Mouse (Mus musculus) neural tube, embryonic 14.5 days (tissue): ENCODE results near the gene Usp13. TPM values are rescaled to one million over a fixed set of nuclear protein-coding genes. Genes with fewer than 3 reads are reported as not detected.

Experiments used
- ATAC-seq: fragments of 200-750 bp; cut with Nextera tagmentation; 2 replicates; pipeline ENCODE4 v1.8.0; 2017; ENCODE audit warnings: low read depth, mild to moderate bottlenecking, moderate TSS enrichment, moderate library complexity
- H3K27ac ChIP-seq: fragments of 300-500 bp; sonication (generic); 2 replicates; pipeline ENCODE4 v1.5.1; 2014; ENCODE audit warnings: low read depth, mild to moderate bottlenecking, control low read depth, low read length, moderate library complexity, mixed read lengths
- H3K27me3 ChIP-seq: fragments of 300-500 bp; sonication (generic); 2 replicates; pipeline ENCODE4 v1.6.1; 2014; ENCODE audit warnings: low read length; ENCODE audit not compliant: control insufficient read depth, insufficient read depth
- H3K36me3 ChIP-seq: fragments of 300-500 bp; sonication (generic); 2 replicates; pipeline ENCODE4 v1.6.1; 2014; ENCODE audit warnings: low read length, mixed read lengths; ENCODE audit not compliant: control insufficient read depth, insufficient read depth
- H3K4me1 ChIP-seq: fragments of 300-500 bp; sonication (generic); 2 replicates; pipeline ENCODE4 v1.6.1; 2014; ENCODE audit warnings: low read length; ENCODE audit not compliant: control insufficient read depth, insufficient read depth
- H3K4me2 ChIP-seq: fragments of 300-500 bp; sonication (generic); 2 replicates; pipeline ENCODE4 v1.6.1; 2014; ENCODE audit warnings: mild to moderate bottlenecking, low read depth, low read length, control low read depth
- H3K4me3 ChIP-seq: fragments of 300-500 bp; sonication (generic); 2 replicates; pipeline ENCODE4 v1.5.1; 2014; ENCODE audit warnings: low read depth, low read length, control low read depth, mixed read lengths
- H3K9ac ChIP-seq: fragments of 300-500 bp; sonication (generic); replicated peaks from 2 replicates; pipeline ENCODE4 v1.6.1; 2014; ENCODE audit warnings: low read depth, mild to moderate bottlenecking, control low read depth, low read length, mixed read lengths
- H3K9me3 ChIP-seq: fragments of 300-500 bp; sonication (generic); 2 replicates; pipeline ENCODE4 v1.6.1; 2016; ENCODE audit warnings: low read length; ENCODE audit not compliant: control insufficient read depth
- WGBS: fragments of 180-500 bp; shearing (Covaris S2); extraction: QIAGEN DNeasy Blood & Tissue Kit; methylation state at CpG from one replicate; pipeline ENCODE4 v1.1.7; 2014; 5-methylcytosine and 5-hydroxymethylcytosine counted together
- polyA plus RNA-seq: library from polyadenylated mRNA; unstranded; fragments of >200 nt; fragmentation: Nextera tagmentation; extraction: Ambion mirVana; gene quantifications from 2 replicates; pipeline ENCODE4 v1.2.1, GENCODE M21; 2014

Usp13 gene
- 15.1 and 15.8 TPM in 2 replicates for polyA plus RNA-seq

GRCm38 (mm10) chr3:32817357-32818326 is at the start of gene Usp13:
TSS of gene Usp13 (plus strand) at chr3:32817546.
- Histone ChIP-seq H3K36me3 (no peaks in the 10 kb centered on the region), H3K4me1 (peaks cover 8% of the 10 kb centered on the region; the same call in 1 of the 2 replicates), H3K4me3 (peak within 1 kb of the TSS; percentile 85), H3K4me2 (peak within 1 kb of the TSS; percentile 59), H3K9me3 (no peaks in the 10 kb centered on the region), H3K27ac (peak within 1 kb of the TSS; percentile 93), H3K9ac (peak within 1 kb of the TSS; percentile 91), H3K27me3 (no peaks in the 10 kb centered on the region)
- ATAC-seq, result peak; percentile 90
- WGBS, result under 1% methylated on average over 75 of the region's 84 CpGs

- H3K4me1 ChIP-seq, result no peaks in the 10 kb centered on the region
- H3K9me3 ChIP-seq, result no peaks in the 10 kb centered on the region
- no peak for ATAC-seq
- no peak overlapping the region for H3K27ac ChIP-seq
- H3K36me3 ChIP-seq, result no peaks in the 10 kb centered on the region
- WGBS, result 82% methylated on average over 2 of the region's 2 CpGs
- no peaks in the 10 kb centered on the region for H3K27me3 ChIP-seq
- no peak overlapping the region for H3K9ac ChIP-seq
- H3K4me3 ChIP-seq, result no peak overlapping the region
- H3K4me2 ChIP-seq, result no peak overlapping the region
Measured at GRCm38 (mm10) chr3:32770781-32771180, 46.6 kb upstream of the Usp13 start.

GRCm38 (mm10) chr3:32817001-32817356 is 367 bp upstream of the Usp13 start:
- Histone ChIP-seq H3K4me3 (peak overlapping the region; percentile 85), H3K27me3 (no peaks in the 10 kb centered on the region), H3K9ac (peak overlapping the region; percentile 91), H3K4me2 (peak overlapping the region; percentile 59), H3K9me3 (no peaks in the 10 kb centered on the region), H3K36me3 (no peaks in the 10 kb centered on the region), H3K4me1 (peaks cover 8% of the 10 kb centered on the region; the same call in 1 of the 2 replicates), H3K27ac (peak overlapping the region; percentile 93)
- 3% methylated on average over 9 of the region's 9 CpGs for WGBS
- ATAC-seq, result peak; percentile 56

- Histone ChIP-seq H3K27me3 (no peaks in the 10 kb centered on the region), H3K9me3 (no peaks in the 10 kb centered on the region), H3K36me3 (no peaks in the 10 kb centered on the region), H3K4me2 (peak overlapping the region; percentile 59), H3K9ac (peak overlapping the region; percentile 91), H3K4me1 (peaks cover 8% of the 10 kb centered on the region; the same call in 1 of the 2 replicates), H3K27ac (no peak overlapping the region), H3K4me3 (peak overlapping the region; percentile 85)
- 5% methylated on average over 12 of the region's 12 CpGs for WGBS
- ATAC-seq, result no peak
Measured at GRCm38 (mm10) chr3:32818327-32818900, 1.1 kb downstream of the Usp13 start.

- no peaks in the 10 kb centered on the region for H3K9me3 ChIP-seq
- no peak overlapping the region for H3K4me3 ChIP-seq
- no peak overlapping the region for H3K9ac ChIP-seq
- 69% methylated on average over 3 of the region's 3 CpGs for WGBS
- H3K27ac ChIP-seq, result no peak overlapping the region
- peaks cover 8% of the 10 kb centered on the region; the same call in 1 of the 2 replicates for H3K4me1 ChIP-seq
- no peaks in the 10 kb centered on the region for H3K36me3 ChIP-seq
- no peaks in the 10 kb centered on the region for H3K27me3 ChIP-seq
- no peak overlapping the region for H3K4me2 ChIP-seq
- ATAC-seq, result no peak
Measured at GRCm38 (mm10) chr3:32822620-32823019, 5.3 kb downstream of the Usp13 start.

- 90% methylated on average over 5 of the region's 5 CpGs for whole genome bisulfite sequencing
- Histone ChIP-seq H3K4me1 (no peaks in the 10 kb centered on the region), H3K27ac (no peak overlapping the region), H3K9me3 (no peaks in the 10 kb centered on the region), H3K4me2 (no peak overlapping the region), H3K27me3 (no peaks in the 10 kb centered on the region), H3K9ac (no peak overlapping the region), H3K36me3 (no peaks in the 10 kb centered on the region), H3K4me3 (no peak overlapping the region)
- ATAC-seq, result no peak
Measured at GRCm38 (mm10) chr3:32824923-32825322, 7.6 kb downstream of the Usp13 start.

- Histone ChIP-seq H3K27ac (no peak overlapping the region), H3K36me3 (no peaks in the 10 kb centered on the region), H3K9ac (no peak overlapping the region), H3K9me3 (no peaks in the 10 kb centered on the region), H3K4me1 (no peaks in the 10 kb centered on the region), H3K27me3 (no peaks in the 10 kb centered on the region), H3K4me3 (no peak overlapping the region), H3K4me2 (no peak overlapping the region)
- no peak for ATAC-seq
- 82% methylated on average over 3 of the region's 3 CpGs for WGBS
Measured at GRCm38 (mm10) chr3:32825964-32826479, 8.7 kb downstream of the Usp13 start.

GRCm38 (mm10) chr3:32826701-32827100 is 9.4 kb downstream of the Usp13 start:
- 73% methylated on average over 6 of the region's 6 CpGs for WGBS

GRCm38 (mm10) chr3:32833871-32834270 is 16.5 kb downstream of the Usp13 start:
- 63% methylated on average over 2 of the region's 2 CpGs for WGBS
- no peak overlapping the region for H3K4me2 ChIP-seq
- H3K9ac ChIP-seq, result no peak overlapping the region
- H3K4me3 ChIP-seq, result no peak overlapping the region
- ATAC-seq, result no peak
- no peaks in the 10 kb centered on the region for H3K4me1 ChIP-seq
- no peaks in the 10 kb centered on the region for H3K9me3 ChIP-seq
- H3K27ac ChIP-seq, result no peak overlapping the region
- H3K36me3 ChIP-seq, result no peaks in the 10 kb centered on the region
- no peaks in the 10 kb centered on the region for H3K27me3 ChIP-seq

More at GRCm38 (mm10) chr3:32826701-32827100, 9.4 kb downstream of the Usp13 start:
- Histone ChIP-seq H3K9me3 (no peaks in the 10 kb centered on the region), H3K27me3 (no peaks in the 10 kb centered on the region), H3K36me3 (no peaks in the 10 kb centered on the region), H3K4me3 (no peak overlapping the region), H3K4me1 (no peaks in the 10 kb centered on the region), H3K9ac (no peak overlapping the region), H3K4me2 (no peak overlapping the region), H3K27ac (no peak overlapping the region)
- ATAC-seq, result peak; percentile 29; the same call in 1 of the 2 replicates
